ENCODE assay signal across 8 mouse cellular contexts in the genomic region with DNA sequence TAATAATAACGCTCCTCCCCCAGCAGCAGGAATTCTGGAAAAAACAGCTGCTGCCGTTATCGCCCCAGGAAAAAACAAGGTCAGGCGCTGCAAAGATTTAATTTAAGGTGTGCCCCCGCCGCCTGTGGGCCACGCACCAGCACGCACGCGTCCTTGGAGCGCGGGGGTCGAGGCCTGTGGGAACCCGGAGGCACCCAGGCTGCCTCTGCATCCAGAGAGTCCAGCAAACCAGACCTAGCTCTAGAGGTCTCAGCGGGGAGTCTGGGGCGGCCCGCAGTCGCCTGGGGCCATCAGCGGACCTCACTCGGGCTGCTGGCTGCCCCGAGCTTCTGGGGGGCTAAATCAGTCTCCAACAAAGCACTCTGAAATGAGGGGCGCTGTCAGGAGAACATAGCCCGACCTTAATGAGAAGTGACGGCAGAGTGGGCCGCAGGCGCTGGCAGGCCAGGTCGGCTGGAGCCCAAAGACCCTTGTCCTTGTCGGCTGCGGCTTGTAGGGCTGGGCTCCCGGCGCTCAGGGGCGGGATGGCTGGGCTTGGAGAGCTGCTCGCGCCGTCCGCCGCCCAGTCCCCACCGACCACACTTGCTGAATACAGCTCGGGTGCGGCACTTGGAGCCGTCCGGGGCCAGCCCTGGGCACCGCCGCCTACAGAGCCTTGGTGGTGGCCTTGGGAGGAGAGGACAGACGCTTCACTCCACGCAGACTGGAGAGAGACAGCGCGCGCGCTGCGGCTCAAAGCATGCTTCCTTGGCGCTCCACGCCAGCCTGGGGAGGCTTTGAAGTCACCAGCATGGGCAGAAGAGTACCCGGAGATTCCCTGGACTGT. TPM values are rescaled to one million over a fixed set of nuclear protein-coding genes. Genes with fewer than 3 reads are reported as not detected.
A peak's percentile ranks its signal among the peaks of the same experiment; 100 is the strongest.
DNase-seq lines count a peak whose midpoint lies in the region; ATAC-seq and TF ChIP-seq lines count a peak whose summit lies in the region.

No protein-coding gene starts in this region.

- DNase-seq in thymus, adult 2 months = no peak
- DNase-seq in thymus, adult 18-20 months = no peak
- peak; percentile 73 to 74 for DNase-seq in heart, postnatal 10 days

- TF ChIP-seq POLR2A in thymus, adult 2 months (IDR thresholded peaks at IDR 0.05; ENCODE audit: control insufficient read depth, extremely low read depth, insufficient read depth, low read length, poor library complexity) = no peak
- TF ChIP-seq POLR2A in myocyte (IDR thresholded peaks at IDR 0.05; ENCODE audit: insufficient read length, low read depth) = peak; percentile 30

- intact Hi-C loops in heart, postnatal 10 days (cut with DNase I) = loop anchor here (2.0 kb wide), 1 partner anchor 43 kb away; no protein-coding TSS in a partner anchor

- H3K9me3 ChIP-seq in embryonic facial prominence, embryonic 13.5 days = no peaks in the 10 kb centered on the region
- no peaks in the 10 kb centered on the region for H3K9me3 ChIP-seq in limb, embryonic 12.5 days

- TF ChIP-seq CTCF in thymus, adult 2 months (IDR thresholded peaks at IDR 0.05; ENCODE audit: borderline replicate concordance, control insufficient read depth, extremely low read depth, insufficient read depth, low read length, poor library complexity) = no peak

- peaks cover 25% of the 10 kb centered on the region for H3K79me2 ChIP-seq in myocyte (ENCODE audit: control insufficient read depth, insufficient read depth)

- H3K4me1 ChIP-seq in thymus, adult 2 months (replicated peaks; ENCODE audit: control insufficient read depth, insufficient read depth, low read length) = peaks cover 11% of the 10 kb centered on the region
- H3K4me1 ChIP-seq in embryonic facial prominence, embryonic 13.5 days = peaks cover 55% of the 10 kb centered on the region
- H3K4me1 ChIP-seq in limb, embryonic 12.5 days (replicated peaks) = peaks cover 54% of the 10 kb centered on the region

- ATAC-seq in embryonic facial prominence, embryonic 13.5 days (ENCODE audit: insufficient number of reproducible peaks, insufficient read depth, low FRiP score, low TSS enrichment, low read depth) = no peak
- ATAC-seq in limb, embryonic 12.5 days (ENCODE audit: insufficient number of reproducible peaks, insufficient read depth, low FRiP score, low TSS enrichment, low read depth) = no peak
- ATAC-seq in megakaryocyte-erythroid progenitor cell, adult 5-6 weeks (replicated peaks; ENCODE audit: low FRiP score, low TSS enrichment, poor library complexity, severe bottlenecking) = no peak
- no peak for ATAC-seq in activated CD4-positive, CD25-positive, alpha-beta regulatory T cell, adult 4 months

- WGBS in thymus, adult 2 months = 90% methylated on average over 54 of the region's 54 CpGs
- 2% methylated on average over 54 of the region's 54 CpGs for WGBS in embryonic facial prominence, embryonic 13.5 days
- under 1% methylated on average over 54 of the region's 54 CpGs for WGBS in limb, embryonic 12.5 days

- H3K4me2 ChIP-seq in embryonic facial prominence, embryonic 13.5 days = peak overlapping the region; percentile 96
- peak overlapping the region; percentile 96 for H3K4me2 ChIP-seq in limb, embryonic 12.5 days
- H3K4me2 ChIP-seq in myocyte (ENCODE audit: low read depth) = peak overlapping the region; percentile 96

- H3K27ac ChIP-seq in thymus, adult 2 months (ENCODE audit: control insufficient read depth, insufficient read depth, low read length) = no peak overlapping the region
- H3K27ac ChIP-seq in embryonic facial prominence, embryonic 13.5 days = peak overlapping the region; percentile 97
- H3K27ac ChIP-seq in limb, embryonic 12.5 days = peak overlapping the region; percentile 98

- no peaks in the 10 kb centered on the region for H3K36me3 ChIP-seq in thymus, adult 2 months (ENCODE audit: control insufficient read depth, insufficient read depth, low read length)
- peaks cover 5% of the 10 kb centered on the region; the same call in 1 of the 2 replicates for H3K36me3 ChIP-seq in embryonic facial prominence, embryonic 13.5 days
- H3K36me3 ChIP-seq in limb, embryonic 12.5 days = peaks cover 7% of the 10 kb centered on the region; the same call in 1 of the 2 replicates
- no peaks in the 10 kb centered on the region for H3K36me3 ChIP-seq in myocyte (ENCODE audit: control insufficient read depth, insufficient read depth)

- peak overlapping the region; percentile 13 for H3ac ChIP-seq in myocyte (ENCODE audit: control insufficient read depth, insufficient read length)

- H3K27me3 ChIP-seq in thymus, adult 2 months (ENCODE audit: control insufficient read depth, insufficient read depth, low read length) = no peaks in the 10 kb centered on the region
- no peaks in the 10 kb centered on the region for H3K27me3 ChIP-seq in embryonic facial prominence, embryonic 13.5 days
- no peaks in the 10 kb centered on the region for H3K27me3 ChIP-seq in limb, embryonic 12.5 days
- no peaks in the 10 kb centered on the region for H3K27me3 ChIP-seq in myocyte (ENCODE audit: control insufficient read depth, insufficient read depth, insufficient read length)

- H3K9ac ChIP-seq in embryonic facial prominence, embryonic 13.5 days = peak overlapping the region; percentile 98
- peak overlapping the region; percentile 99 for H3K9ac ChIP-seq in limb, embryonic 12.5 days (replicated peaks)

- H3K4me3 ChIP-seq in thymus, adult 2 months (ENCODE audit: control insufficient read depth, insufficient read depth, low read length) = 0 out of 2 replicates have a peak overlapping the region, but pooled peaks have one; percentile 1
- peak overlapping the region; percentile 86 for H3K4me3 ChIP-seq in embryonic facial prominence, embryonic 13.5 days
- peak overlapping the region; percentile 90 for H3K4me3 ChIP-seq in limb, embryonic 12.5 days (replicated peaks)
- H3K4me3 ChIP-seq in myocyte = peak overlapping the region; percentile 96

TF ChIP-seq in myocyte, 11 proteins besides CTCF, POLR2A, EP300 and RAD21:
- TF ChIP-seq TCF12 (IDR thresholded peaks at IDR 0.05; ENCODE audit: insufficient read depth, poor library complexity, severe bottlenecking) (no peak), POLR2AphosphoS2 (IDR thresholded peaks at IDR 0.05; ENCODE audit: insufficient read length, low read depth) (peak; percentile 58), REST (IDR thresholded peaks at IDR 0.05; ENCODE audit: insufficient read depth, insufficient read length) (no peak), MYOG (IDR thresholded peaks at IDR 0.05; ENCODE audit: control insufficient read depth in 1 of 3, insufficient read depth in 1 of 3, insufficient read length in 2 of 3, low read depth in 2 of 3) (peak in 1 of 3 experiments; percentile 46), MYOD1 (IDR thresholded peaks at IDR 0.05; ENCODE audit: control insufficient read depth in 1 of 3, insufficient read length in 2 of 3, low read depth in 2 of 3) (no peak), CEBPB (IDR thresholded peaks at IDR 0.05; ENCODE audit: insufficient read depth, poor library complexity, severe bottlenecking) (no peak), TCF3 (IDR thresholded peaks at IDR 0.05; ENCODE audit: insufficient read length, low read depth) (no peak), USF1 (IDR thresholded peaks at IDR 0.05; ENCODE audit: low read depth) (no peak), MAX (IDR thresholded peaks at IDR 0.05; ENCODE audit: low read depth) (no peak), SRF (IDR thresholded peaks at IDR 0.05; ENCODE audit: control insufficient read depth, insufficient read length, low read depth) (no peak)

RNA-seq across cellular contexts. Expression of a gene that starts 34.4 kb away (rescaled TPM):
- 165 and 167 TPM in 2 replicates for polyA plus RNA-seq in thymus, adult 2 months (2012; rRNA removed)
- 92.9 and 94.5 TPM in 2 replicates for polyA plus RNA-seq in embryonic facial prominence, embryonic 13.5 days (2015; fragmentation: Nextera tagmentation; extraction: Ambion mirVana)
- 100 to 1,000 TPM; 104 to 116 TPM for total RNA-seq in heart, postnatal 10 days (2021)
- 84.7 and 86.8 TPM in 2 replicates for polyA plus RNA-seq in limb, embryonic 12.5 days (2016; fragmentation: Nextera tagmentation; extraction: Ambion mirVana)
- polyA plus RNA-seq in myocyte (2012; fragmentation: generic; extraction: Trizol) = 97.9 TPM
- total RNA-seq in megakaryocyte-erythroid progenitor cell, adult 5-6 weeks (2014; fragmentation: Nextera tagmentation) = 47.0 and 56.6 TPM in 2 replicates
- total RNA-seq in megakaryocyte-erythroid progenitor cell, adult 5-6 weeks (2017) = 33.2 and 37.4 TPM in 2 replicates
- polyA plus RNA-seq in activated CD4-positive, CD25-positive, alpha-beta regulatory T cell, adult 4 months (2017; shearing (Covaris generic)) = 10 to 100 TPM; 30.8 to 54.7 TPM

RNA-seq across cellular contexts. Expression of a gene that starts 47.2 kb away (rescaled TPM):
- 11.0 and 15.1 TPM in 2 replicates for polyA plus RNA-seq in thymus, adult 2 months (2012; rRNA removed)
- 13.1 and 13.9 TPM in 2 replicates for polyA plus RNA-seq in embryonic facial prominence, embryonic 13.5 days (2015; fragmentation: Nextera tagmentation; extraction: Ambion mirVana)
- 10 to 100 TPM in 1 of 2 experiments, 1 to 10 TPM in 1; 8.8 to 14.1 TPM for total RNA-seq in heart, postnatal 10 days (2021)
- polyA plus RNA-seq in limb, embryonic 12.5 days (2016; fragmentation: Nextera tagmentation; extraction: Ambion mirVana) = 18.3 and 18.5 TPM in 2 replicates
- 6.3 TPM for polyA plus RNA-seq in myocyte (2012; fragmentation: generic; extraction: Trizol)
- 25.6 and 30.1 TPM in 2 replicates for total RNA-seq in megakaryocyte-erythroid progenitor cell, adult 5-6 weeks (2014; fragmentation: Nextera tagmentation)
- 6.7 and 7.0 TPM in 2 replicates for total RNA-seq in megakaryocyte-erythroid progenitor cell, adult 5-6 weeks (2017)
- not detected for polyA plus RNA-seq in activated CD4-positive, CD25-positive, alpha-beta regulatory T cell, adult 4 months (2017; shearing (Covaris generic))

Comparison
In these comparisons a context has a peak if more than half of its experiments do, and no peak if none do; other contexts are left out.
1. DNase-seq: peak in heart, postnatal 10 days (2 of 2); none in thymus, adult 2 months (single experiment) and thymus, adult 18-20 months (0 of 2).
2. H3K4me3 ChIP-seq: peak in every context shown above with its lines; median percentile 96 in myocyte; 90 in limb, embryonic 12.5 days; 86 in embryonic facial prominence, embryonic 13.5 days; 1 in thymus, adult 2 months.
3. Peak in every context shown above with its lines, with median percentiles within 50 percentile points of each other: H3K4me2 ChIP-seq.